Mouse (Mus musculus) ES-E14 (cell line): ENCODE results near the gene H2-DMb2. TPM values are rescaled to one million over a fixed set of nuclear protein-coding genes. Genes with fewer than 3 reads are reported as not detected.

Experiments
- DNase-seq: peaks from one replicate; pipeline ENCODE4 v3.0.0-alpha.2; 2013; ENCODE audit warnings: low read depth, low spot score
- H3K27ac ChIP-seq: 2 replicates; pipeline ENCODE4 v1.5.1; 2012; ENCODE audit warnings: low read depth, mild to moderate bottlenecking, low read length, moderate library complexity, mixed read lengths; ENCODE audit not compliant: poor library complexity, insufficient read depth, severe bottlenecking
- H3K36me3 ChIP-seq: 2 replicates; pipeline ENCODE4 v1.6.1; 2012; ENCODE audit warnings: mild to moderate bottlenecking, low read length, moderate library complexity, mixed read lengths; ENCODE audit not compliant: control insufficient read depth, poor library complexity, insufficient read depth, severe bottlenecking
- H3K4me1 ChIP-seq, 2 experiments: fragments of 150-350 bp in 1 of 2; sonication (generic) in 1 of 2; 2 replicates each; pipeline ENCODE4 v1.6.1; 2012; ENCODE audit warnings: low read length in 2 of 2, mild to moderate bottlenecking in 1 of 2, mixed read lengths in 1 of 2; ENCODE audit not compliant: control insufficient read depth in 2 of 2, insufficient read depth in 2 of 2, poor library complexity in 1 of 2
- H3K4me3 ChIP-seq, 2 experiments: fragments of 150-350 bp in 1 of 2; sonication (generic) in 1 of 2; 2 replicates each; pipeline ENCODE4 v1.5.1; 2012; ENCODE audit warnings: low read length in 2 of 2, low read depth in 1 of 2, mild to moderate bottlenecking in 1 of 2, mixed read lengths in 1 of 2; ENCODE audit not compliant: insufficient read depth in 1 of 2, poor library complexity in 1 of 2, severe bottlenecking in 1 of 2
- H3K9ac ChIP-seq: 2 replicates; pipeline ENCODE4 v1.6.1; 2012; ENCODE audit warnings: low read depth, mild to moderate bottlenecking, low read length, mixed read lengths; ENCODE audit not compliant: poor library complexity, insufficient read depth, severe bottlenecking
- H3K9me3 ChIP-seq: fragments of 150-350 bp; sonication (generic); 2 replicates; pipeline ENCODE4 v1.6.1; 2012; ENCODE audit warnings: low read depth, mild to moderate bottlenecking, low read length; ENCODE audit not compliant: control insufficient read depth, insufficient read depth
- CHD2 ChIP-seq: IDR thresholded peaks from 2 replicates; pipeline ENCODE4 v1.6.1; 2014; ENCODE audit warnings: mild to moderate bottlenecking, low read depth, low read length, inconsistent platforms
- HCFC1 ChIP-seq: IDR thresholded peaks from 2 replicates; pipeline ENCODE4 v1.6.1; 2012; ENCODE audit warnings: low read length, inconsistent platforms, borderline replicate concordance; ENCODE audit not compliant: insufficient read depth
- MAFK ChIP-seq: IDR thresholded peaks from 2 replicates; pipeline ENCODE4 v1.6.1; 2014; ENCODE audit warnings: mild to moderate bottlenecking, low read depth, low read length, inconsistent platforms; ENCODE audit not compliant: insufficient read depth
- ZC3H11A ChIP-seq: IDR thresholded peaks from 2 replicates; pipeline ENCODE4 v1.6.1; 2012; ENCODE audit warnings: low read depth, mild to moderate bottlenecking, inconsistent platforms, low read length, borderline replicate concordance
- ZNF384 ChIP-seq: IDR thresholded peaks from 2 replicates; pipeline ENCODE4 v1.6.1; 2012; ENCODE audit warnings: low read depth, low read length, inconsistent platforms
- in situ Hi-C, 2 experiments: fragments of 600-800 bp; cut with MboI; formaldehyde crosslinking; loops; one replicate each; pipeline ENCODE4 v1.15.1; 2025; ENCODE audit warnings: low sequenced_read_pairs in 2 of 2, inconsistent platforms in 1 of 2; ENCODE audit not compliant: unreplicated experiment in 2 of 2
- total RNA-seq: library from RNA; depleted of rRNA; stranded (reverse); fragments of 300-350 nt; gene quantifications from 2 replicates; pipeline ENCODE4 v1.2.3, GENCODE M21; 2012

The H2-DMb2 gene
- total RNA-seq, 1 experiment = 0.31 TPM

DNA sequence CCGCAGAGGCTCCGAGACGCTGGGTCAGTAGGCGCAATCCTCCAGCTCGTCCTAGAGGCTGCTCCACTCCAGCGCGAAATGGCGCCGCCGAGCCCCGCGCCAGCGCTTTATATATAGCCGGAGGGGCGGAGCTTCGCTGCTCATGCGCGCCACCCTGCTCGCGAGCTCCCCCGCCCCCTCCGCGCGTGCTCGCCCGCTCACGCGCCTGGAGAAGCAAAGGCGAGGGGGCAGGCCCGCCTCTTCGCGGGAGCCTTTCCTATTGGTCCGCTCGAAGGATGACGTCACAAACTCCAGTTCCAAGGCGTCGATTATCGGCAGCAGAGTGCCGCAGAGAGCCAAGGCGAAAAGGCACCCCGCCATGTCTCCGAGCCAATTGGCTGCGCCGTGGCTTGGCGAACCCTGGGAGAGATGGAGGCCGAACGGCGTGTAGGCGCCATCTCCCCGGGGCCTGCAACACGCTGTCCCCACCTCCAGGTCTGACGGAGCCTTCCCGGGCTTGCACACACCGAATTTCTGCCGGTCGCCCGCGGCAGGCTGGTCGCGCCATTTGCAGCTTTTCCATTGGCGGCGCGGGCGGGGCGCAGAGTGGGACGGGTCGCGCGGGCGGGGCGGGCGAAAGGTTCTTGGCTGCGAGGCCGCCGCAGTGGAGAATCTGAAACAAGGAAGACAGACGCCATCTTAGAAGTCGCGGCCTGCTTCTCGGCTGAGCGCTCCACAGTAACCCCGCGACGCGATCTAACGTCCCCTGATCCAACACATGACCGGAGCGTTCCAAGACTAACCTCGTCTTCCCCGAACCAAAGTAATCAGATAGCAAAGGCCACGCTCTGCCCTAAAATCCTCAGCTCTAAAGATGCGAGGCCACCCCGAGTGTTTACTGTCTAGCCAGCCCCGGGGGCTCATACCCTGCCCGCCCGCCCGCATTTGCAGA is 23.6 kb upstream of the H2-DMb2 start, which contains the start of gene H2-DMa:
H2-DMa (plus strand) TSS at position 293 of the 931 bp plus-strand sequence.
- Histone ChIP-seq H3K4me3 (peak within 1 kb of the TSS; percentile 85 to 99), H3K9ac (peak within 1 kb of the TSS; percentile 99), H3K4me1 (no peaks in the 10 kb centered on the region), H3K9me3 (no peaks in the 10 kb centered on the region), H3K36me3 (peaks cover 47% of the 10 kb centered on the region), H3K27ac (peak within 1 kb of the TSS; percentile 99)
- TF ChIP-seq CHD2 (peak; percentile 4; the same call in 1 of the 2 replicates), ZNF384 (no peak), HCFC1 (peak; percentile 49; the same call in 1 of the 2 replicates), ZC3H11A (no peak)
- peak; percentile 96 for DNase-seq
- in situ Hi-C loops = no loop called here

DNA sequence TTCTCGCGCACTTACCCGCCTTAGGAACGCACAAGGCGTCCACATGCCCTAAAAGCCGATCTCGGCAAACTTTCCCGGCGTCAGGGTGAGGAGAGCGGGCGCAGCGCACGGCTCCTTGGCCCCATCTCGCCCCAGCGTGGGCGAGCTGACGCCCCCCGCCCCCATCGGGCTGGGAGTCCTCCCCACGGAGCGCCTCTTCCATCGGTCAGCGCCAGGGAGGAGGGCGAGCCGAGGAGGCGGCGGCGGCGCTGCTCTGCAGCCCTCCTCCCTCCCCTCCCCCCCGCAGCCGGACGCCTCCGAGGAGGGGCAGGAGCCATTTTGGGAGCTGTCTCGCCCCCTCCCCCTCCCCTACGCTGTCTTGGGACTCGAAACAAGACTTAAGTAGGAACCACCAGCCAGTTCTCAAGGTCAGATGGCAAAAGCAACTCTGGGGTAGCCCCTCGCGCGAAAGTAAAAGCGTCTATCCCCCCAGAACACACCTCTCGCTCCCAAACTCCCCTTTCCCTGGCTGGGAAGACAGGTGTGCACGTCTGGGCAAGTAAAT is 22.9 kb upstream of the H2-DMb2 start:
- Histone ChIP-seq H3K4me3 (peak overlapping the region; percentile 85 to 90), H3K9ac (peak overlapping the region; percentile 99), H3K36me3 (peaks cover 40% of the 10 kb centered on the region), H3K9me3 (no peaks in the 10 kb centered on the region), H3K27ac (peak overlapping the region; percentile 99), H3K4me1 (no peaks in the 10 kb centered on the region)
- DNase-seq = peak; percentile 68
- in situ Hi-C loops = no loop called here
- TF ChIP-seq ZNF384 = no peak
- TF ChIP-seq HCFC1 = no peak
- no peak for TF ChIP-seq MAFK
- no peak for TF ChIP-seq CHD2

DNA sequence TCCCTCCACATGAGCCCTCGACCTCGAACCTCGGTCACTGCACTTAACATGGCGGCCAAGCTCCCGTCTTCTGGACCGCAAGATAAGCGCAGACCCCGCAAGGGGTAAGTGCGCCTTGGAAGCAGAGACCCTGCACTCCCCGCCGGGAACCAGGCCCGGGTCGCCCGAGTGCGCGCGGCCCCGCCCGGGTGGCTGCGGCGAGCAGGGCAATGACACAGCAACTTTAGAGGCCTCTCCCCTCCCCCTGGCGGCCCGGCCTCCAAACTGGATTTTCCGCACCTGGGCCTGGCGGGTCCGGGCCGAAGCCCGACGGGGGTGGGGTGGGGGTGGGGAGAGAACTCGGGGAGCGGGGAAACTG is 22.3 kb upstream of the H2-DMb2 start:
- no peak for TF ChIP-seq HCFC1
- TF ChIP-seq ZC3H11A = no peak
- no peak for TF ChIP-seq ZNF384
- TF ChIP-seq CHD2 = peak; percentile 19; the same call in 1 of the 2 replicates
- peak; percentile 97 for TF ChIP-seq MAFK

DNA sequence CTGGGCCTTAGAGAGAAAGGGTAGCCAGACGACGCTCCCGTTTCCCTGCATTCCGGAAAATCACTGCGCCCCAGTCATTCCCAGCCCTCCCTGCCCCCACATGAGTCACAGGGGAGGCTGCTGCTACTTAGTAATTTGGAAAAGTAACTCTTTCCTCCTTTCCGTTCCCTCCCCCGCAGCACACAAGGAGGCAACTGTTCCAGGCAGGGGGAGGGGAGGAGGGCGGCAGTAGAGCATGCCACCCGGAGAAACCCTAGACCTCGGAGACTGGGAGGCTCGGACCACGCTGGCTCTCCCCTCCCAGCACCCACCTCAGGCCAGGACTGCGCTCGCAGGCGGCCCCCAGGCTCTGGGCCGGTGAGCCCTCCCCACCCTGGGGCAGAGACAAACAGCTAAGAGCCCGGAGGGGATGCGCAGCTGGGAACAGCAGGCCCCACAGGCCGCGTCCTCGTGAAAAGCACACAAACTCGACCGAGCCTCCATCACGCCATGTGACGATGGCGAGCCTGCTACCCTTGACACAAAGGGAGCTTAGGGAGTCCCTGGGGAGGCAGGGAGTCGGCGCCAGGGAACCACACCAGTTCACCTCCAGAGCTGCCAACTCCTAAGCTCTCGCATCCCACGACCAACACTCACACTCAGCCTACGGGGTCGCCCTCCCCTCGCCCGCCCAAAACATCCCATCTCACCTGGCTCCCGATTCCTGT is 21.8 kb upstream of the H2-DMb2 start:
- peak overlapping the region; percentile 99 for H3K9ac ChIP-seq
- no peaks in the 10 kb centered on the region for H3K4me1 ChIP-seq
- H3K4me3 ChIP-seq = peak overlapping the region; percentile 85 to 90
- H3K36me3 ChIP-seq = peaks cover 30% of the 10 kb centered on the region
- in situ Hi-C loops = no loop called here
- no peaks in the 10 kb centered on the region for H3K9me3 ChIP-seq
- DNase-seq = no peak
- peak overlapping the region; percentile 99 for H3K27ac ChIP-seq
- 0 out of 2 replicates have a peak, but pooled peaks have one; percentile 14 for TF ChIP-seq CHD2
- no peak for TF ChIP-seq ZNF384

More for the DNA sequence above, 22.3 kb upstream of the H2-DMb2 start:
- Histone ChIP-seq H3K9ac (peak overlapping the region; percentile 99), H3K4me3 (peak overlapping the region; percentile 85 to 90), H3K27ac (peak overlapping the region; percentile 99), H3K4me1 (no peaks in the 10 kb centered on the region), H3K9me3 (no peaks in the 10 kb centered on the region), H3K36me3 (peaks cover 34% of the 10 kb centered on the region)
- in situ Hi-C loops = no loop called here
- DNase-seq = peak; percentile 69
